Mouse (Mus musculus): ENCODE results near the gene Nup160.

DNA sequence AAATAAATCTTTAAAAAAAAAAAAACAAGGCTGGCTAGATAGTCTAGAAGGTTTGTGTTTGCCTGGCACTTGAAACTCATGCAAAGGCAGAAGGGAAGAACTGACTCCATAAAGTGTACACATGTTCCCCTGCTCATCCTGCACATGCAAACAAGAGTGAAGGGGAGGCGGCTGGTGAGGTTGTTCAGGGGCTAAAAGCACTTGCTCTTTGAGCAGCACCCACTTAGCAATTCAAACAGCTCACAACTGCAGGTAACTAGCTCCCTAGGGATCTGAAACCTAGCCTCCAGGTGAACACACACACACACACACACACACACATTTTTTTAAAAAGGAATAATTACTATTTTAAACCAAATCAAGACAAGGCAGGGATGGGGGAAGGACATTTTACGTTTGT, 104.9 kb downstream of the Nup160 start:
- TF ChIP-seq CTCF (conservative IDR thresholded peaks at IDR 0.05; ENCODE audit: insufficient read depth, insufficient read length, low read depth, low read length) (no peak), POLR2A (IDR thresholded peaks at IDR 0.05; ENCODE audit: low read depth, low read length) (no peak)
